ENCODE assay signal across 28 mouse cellular contexts in genomic region chr14:75399678-75400077, GRCm38 (mm10). TPM values are rescaled to one million over a fixed set of nuclear protein-coding genes. Genes with fewer than 3 reads are reported as not detected.
"Had no signal": no experiment of that assay in that cellular context is flagged by ENCODE, and none has a peak within 500 bp of the region (broad histone marks: within the 10 kb centered on the region; RNA-seq: fewer than 3 reads in every experiment).

No protein-coding gene starts in this region.

- ATAC-seq: hindbrain, embryonic 16.5 days; intestine, embryonic 16.5 days had no signal

- H3K4me2 ChIP-seq: heart, embryonic 11.5 days; heart, embryonic 13.5 days; heart, embryonic 15.5 days; hindbrain, embryonic 14.5 days; kidney, embryonic 15.5 days; limb, embryonic 12.5 days; liver, embryonic 11.5 days; liver, embryonic 13.5 days; liver, embryonic 15.5 days had no signal

- H3K36me3 ChIP-seq: heart, embryonic 13.5 days; heart, embryonic 15.5 days; kidney, embryonic 15.5 days; limb, embryonic 10.5 days; limb, embryonic 12.5 days; liver, embryonic 13.5 days; liver, embryonic 15.5 days had no signal

- H3K4me3 ChIP-seq: heart, adult 2 months; heart, embryonic 13.5 days; heart, embryonic 15.5 days; kidney, embryonic 15.5 days; left cerebral cortex, adult 2 months; limb, embryonic 10.5 days; limb, embryonic 12.5 days; liver, embryonic 13.5 days; liver, embryonic 15.5 days had no signal

- H3K27me3 ChIP-seq: heart, embryonic 13.5 days; heart, embryonic 15.5 days; kidney, embryonic 15.5 days; limb, embryonic 12.5 days; liver, embryonic 13.5 days; liver, embryonic 15.5 days had no signal

- H3K9me3 ChIP-seq: heart, embryonic 13.5 days; heart, embryonic 15.5 days; kidney, embryonic 15.5 days; limb, embryonic 10.5 days; limb, embryonic 12.5 days; liver, embryonic 13.5 days; liver, embryonic 15.5 days had no signal

- H3K27ac ChIP-seq: heart, adult 2 months; heart, embryonic 13.5 days; heart, embryonic 15.5 days; hindbrain, embryonic 14.5 days; kidney, embryonic 15.5 days; kidney, postnatal 0 days; left cerebral cortex, adult 2 months; limb, embryonic 10.5 days; limb, embryonic 12.5 days; liver, embryonic 13.5 days; liver, embryonic 15.5 days had no signal

- H3K9ac ChIP-seq: heart, embryonic 13.5 days; heart, embryonic 15.5 days; hindbrain, embryonic 14.5 days; kidney, embryonic 15.5 days; limb, embryonic 12.5 days; liver, embryonic 13.5 days; liver, embryonic 15.5 days had no signal

- H3K4me1 ChIP-seq: heart, embryonic 13.5 days; heart, embryonic 15.5 days; limb, embryonic 10.5 days; liver, embryonic 13.5 days; liver, embryonic 15.5 days had no signal

- DNase-seq: gastrocnemius, postnatal 14 days; gastrocnemius, postnatal 36 days; heart, adult 11 months; heart, adult 2 months; heart, postnatal 14 days; heart, postnatal 36 days; kidney, adult 11 months; kidney, adult 2 months; kidney, adult 9 months; kidney, postnatal 14 days; liver; liver, embryonic 13.5 days had no signal

RNA-seq across cellular contexts. Expression of gene Siah3, which starts 56.1 kb away (rescaled TPM):
- total RNA-seq: gastrocnemius, adult 18-20 months; gastrocnemius, postnatal 36 days; heart, adult 2 months; heart, postnatal 36 days; hematopoietic stem cell, adult 5-6 weeks had no signal
- polyA plus RNA-seq: heart, embryonic 13.5 days; heart, postnatal 0 days; kidney, adult 2 months; limb, embryonic 10.5 days had no signal
